Mouse (Mus musculus) bone marrow, adult 2 months (tissue): Measurements from ENCODE around the gene Neb. TPM values are rescaled to one million over a fixed set of nuclear protein-coding genes. Genes with fewer than 3 reads are reported as not detected.
A peak's percentile ranks its signal among the peaks of the same experiment; 100 is the strongest.

Source experiments
- H3K27ac ChIP-seq: fragments of 200-500 bp; 2 replicates; pipeline ENCODE4 v1.5.1; 2012; ENCODE audit warnings: low read depth, mild to moderate bottlenecking, control low read depth, inconsistent platforms, low read length; ENCODE audit not compliant: control insufficient read depth, poor library complexity, insufficient read depth
- H3K4me1 ChIP-seq: fragments of 200-500 bp; 2 replicates; pipeline ENCODE4 v1.6.1; 2011; ENCODE audit warnings: low read length; ENCODE audit not compliant: control insufficient read depth, insufficient read depth
- H3K4me3 ChIP-seq: fragments of 200-500 bp; replicated peaks from 2 replicates; pipeline ENCODE3; 2011; ENCODE audit warnings: mild to moderate bottlenecking, low read depth, low read length, control low read depth; ENCODE audit not compliant: control insufficient read depth
- CTCF ChIP-seq: fragments of 200-500 bp; IDR thresholded peaks from 2 replicates; pipeline ENCODE4 v1.5.1; 2011; ENCODE audit warnings: low read length, control low read depth; ENCODE audit not compliant: control insufficient read depth, insufficient read depth
- POLR2A ChIP-seq: fragments of 200-500 bp; IDR thresholded peaks from 2 replicates; pipeline ENCODE4 v1.6.1; 2011; ENCODE audit warnings: low read depth, mild to moderate bottlenecking, control low read depth, low read length, borderline replicate concordance; ENCODE audit not compliant: control insufficient read depth
- WGBS: fragments of 180-500 bp; shearing (Covaris S2); methylation state at CpG from one replicate; pipeline ENCODE4 v1.1.7; 2018; 5-methylcytosine and 5-hydroxymethylcytosine counted together
- polyA plus RNA-seq: library from polyadenylated mRNA; stranded (reverse); fragments of >200 nt; gene quantifications from 2 replicates; pipeline ENCODE4 v1.2.4, GENCODE M21; 2011; ENCODE audit warnings: low replicate concordance; ENCODE audit not compliant: missing spikeins, insufficient read depth, insufficient read length

Gene Neb
- polyA plus RNA-seq: 3.2 and 4.5 TPM in 2 replicates

DNA sequence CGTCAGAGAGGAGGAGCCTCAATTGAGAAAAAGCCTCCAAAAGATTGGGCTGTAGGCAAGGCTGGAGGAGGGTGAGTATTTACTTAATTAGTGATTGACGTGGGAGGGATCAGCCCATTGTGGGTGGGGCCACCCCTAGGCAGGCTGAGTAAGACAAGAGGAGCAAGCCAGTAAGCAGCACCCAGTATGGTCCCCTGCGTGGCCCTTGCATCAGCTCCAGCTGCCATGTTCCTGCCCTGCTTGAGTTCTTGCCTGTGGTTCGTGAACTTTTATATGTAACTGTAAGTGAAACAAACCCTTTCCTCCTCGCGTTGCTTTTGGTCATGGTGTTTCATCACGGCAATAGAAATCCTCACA, at the start of gene Neb:
Gene Neb, minus strand, starts transcription at position 27 of the 357 bp plus-strand sequence.
- Histone ChIP-seq H3K4me3 (no peak within 1 kb of the TSS), H3K4me1 (no peaks in the 10 kb centered on the region), H3K27ac (no peak within 1 kb of the TSS)
- TF ChIP-seq CTCF: no peak
- no peak for TF ChIP-seq POLR2A
- WGBS: 36% methylated on average over 7 of the region's 7 CpGs

DNA sequence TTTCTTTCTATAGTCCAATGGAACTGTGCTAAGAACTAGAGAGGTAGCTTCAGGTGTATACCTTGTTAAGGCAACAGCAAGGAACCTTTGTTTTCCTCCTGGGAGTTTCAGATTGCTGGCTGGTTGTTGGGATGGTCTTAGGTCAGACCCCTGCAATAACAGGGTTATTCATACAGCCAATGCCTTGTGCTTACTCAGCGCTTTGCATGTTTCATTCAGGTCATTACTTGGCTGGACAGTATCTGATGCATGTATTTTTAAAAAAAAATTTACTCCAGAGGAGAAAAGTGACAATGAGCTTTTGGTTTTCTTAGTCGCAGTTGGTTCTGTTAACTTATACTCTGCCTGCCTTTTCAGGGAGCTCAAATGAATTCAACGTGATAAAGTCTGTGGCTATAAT, 49.1 kb upstream of the Neb start:
- no peak for TF ChIP-seq POLR2A
- no peak for TF ChIP-seq CTCF
- WGBS: 85% methylated on average over 3 of the region's 3 CpGs

DNA sequence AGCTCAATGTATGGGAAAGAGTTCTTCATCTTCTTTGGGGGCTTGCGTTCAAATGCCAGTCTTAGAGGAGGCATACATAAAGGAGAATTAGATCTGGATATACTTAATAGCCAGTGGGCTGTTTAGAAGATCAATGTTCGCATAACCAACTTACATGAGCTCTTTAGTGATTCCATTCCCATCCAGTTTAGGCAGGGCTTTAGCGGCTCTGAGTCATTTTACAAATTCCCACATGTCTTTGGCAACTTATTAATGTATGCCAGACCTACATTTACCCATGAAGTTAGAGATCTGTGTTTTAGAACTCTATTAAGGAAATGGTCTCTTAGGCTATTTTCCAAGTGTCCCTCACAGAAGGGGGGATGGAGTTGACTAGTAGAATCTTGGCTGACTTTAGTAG, 47.8 kb upstream of the Neb start:
- Histone ChIP-seq H3K27ac (no peak overlapping the region), H3K4me1 (peaks cover 3% of the 10 kb centered on the region; the same call in 1 of the 2 replicates), H3K4me3 (no peak overlapping the region)
- TF ChIP-seq POLR2A (no peak), CTCF (no peak)
- 90% methylated on average over 3 of the region's 3 CpGs for WGBS

More for the DNA sequence above, 49.1 kb upstream of the Neb start:
- Histone ChIP-seq H3K27ac (no peak overlapping the region), H3K4me3 (no peak overlapping the region), H3K4me1 (no peaks in the 10 kb centered on the region)

DNA sequence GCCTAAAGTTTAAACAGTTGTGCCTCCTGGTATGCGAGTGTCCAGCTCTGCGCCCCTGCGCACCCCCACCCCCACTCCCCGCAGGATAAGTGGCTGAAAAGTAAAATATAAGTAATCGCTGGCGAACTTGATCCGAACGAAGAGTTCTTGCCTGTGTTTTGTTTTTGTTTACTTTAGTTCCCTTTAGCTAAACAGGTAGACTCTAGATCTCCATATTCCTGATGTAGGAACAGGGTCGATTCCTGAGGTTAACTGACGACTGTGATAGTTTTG, 47.2 kb upstream of the Neb start:
- H3K4me3 ChIP-seq: peak overlapping the region; percentile 79
- H3K4me1 ChIP-seq: peaks cover 3% of the 10 kb centered on the region; the same call in 1 of the 2 replicates
- no peak overlapping the region for H3K27ac ChIP-seq
- TF ChIP-seq POLR2A (no peak), CTCF (no peak)
- WGBS: 25% methylated on average over 10 of the region's 10 CpGs

- H3K27ac ChIP-seq: peak within 1 kb of the TSS; percentile 85
- H3K4me1 ChIP-seq: peaks cover 3% of the 10 kb centered on the region; the same call in 1 of the 2 replicates
- TF ChIP-seq POLR2A: peak; percentile 70; the same call in 1 of the 2 replicates
- TF ChIP-seq CTCF: no peak
- WGBS: under 1% methylated on average over 54 of the region's 57 CpGs
- H3K4me3 ChIP-seq: peak within 1 kb of the TSS; percentile 99
These were observed 46.7 kb upstream of the Neb start, which contains the start of gene Arl5a for GRCm38 (mm10) chr2:52424747-52425522. Gene Arl5a (minus strand): TSS chr2:52424901.

- Histone ChIP-seq H3K4me3 (peak overlapping the region; percentile 99), H3K4me1 (peaks cover 3% of the 10 kb centered on the region; the same call in 1 of the 2 replicates), H3K27ac (peak overlapping the region; percentile 85)
- under 1% methylated on average over 42 of the region's 42 CpGs for WGBS
- no peak for TF ChIP-seq POLR2A
- no peak for TF ChIP-seq CTCF
These were observed 46.0 kb upstream of the Neb start for GRCm38 (mm10) chr2:52424248-52424728.

- no peak overlapping the region for H3K27ac ChIP-seq
- TF ChIP-seq POLR2A (no peak), CTCF (no peak)
- H3K4me3 ChIP-seq: peak overlapping the region; percentile 99
- 3% methylated on average over 16 of the region's 16 CpGs for WGBS
- peaks cover 3% of the 10 kb centered on the region; the same call in 1 of the 2 replicates for H3K4me1 ChIP-seq
These were observed 45.5 kb upstream of the Neb start for GRCm38 (mm10) chr2:52423611-52424247.
